Mouse (Mus musculus): ENCODE results near the gene Rabgap1l. TPM values are rescaled to one million over a fixed set of nuclear protein-coding genes. Genes with fewer than 3 reads are reported as not detected.

Rabgap1l gene
- polyA plus RNA-seq, 1 experiment, result 37.1 TPM

DNA sequence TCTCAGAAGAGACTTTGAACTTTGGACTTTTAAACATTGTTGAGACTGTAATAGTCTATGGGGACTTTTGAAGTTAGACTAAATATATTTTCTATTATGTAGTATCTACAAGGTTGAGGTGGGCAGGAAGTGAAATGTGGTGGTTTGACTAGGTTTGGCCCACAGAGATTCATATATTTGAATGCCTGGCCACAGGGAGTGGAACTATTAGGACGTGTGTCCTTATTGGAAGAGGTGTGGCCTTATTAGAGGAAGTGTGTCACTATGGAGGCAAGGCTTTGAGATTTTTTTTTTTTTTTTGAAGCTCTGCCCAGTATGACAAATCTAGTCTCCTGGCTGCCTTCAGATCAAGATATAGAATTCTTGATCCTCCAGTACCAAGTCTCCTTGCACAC lies 101.8 kb downstream of the Rabgap1l start:
- H3K9me3 ChIP-seq (replicated peaks; ENCODE audit: control insufficient read depth, insufficient read depth, low read length, poor library complexity, severe bottlenecking), result no peaks in the 10 kb centered on the region
- no peaks in the 10 kb centered on the region for H3K27me3 ChIP-seq (ENCODE audit: control insufficient read depth, insufficient read depth, low read length, poor library complexity, severe bottlenecking)
- no peak overlapping the region for H3K4me3 ChIP-seq (ENCODE audit: low read depth, low read length)
- no peak overlapping the region for H3K27ac ChIP-seq (ENCODE audit: insufficient read depth, low read length)
- no peaks in the 10 kb centered on the region for H3K36me3 ChIP-seq (ENCODE audit: control insufficient read depth, insufficient read depth, low read length, poor library complexity, severe bottlenecking)
- no peak for TF ChIP-seq EP300 (IDR thresholded peaks at IDR 0.05; ENCODE audit: insufficient read depth, low read depth, low read length)
- no peak for TF ChIP-seq CTCF (IDR thresholded peaks at IDR 0.05; ENCODE audit: low read depth, low read length)
- no peak for TF ChIP-seq POLR2A (IDR thresholded peaks at IDR 0.05; ENCODE audit: insufficient read depth, low read length)
- H3K4me1 ChIP-seq (ENCODE audit: control insufficient read depth, insufficient read depth, low read length), result no peaks in the 10 kb centered on the region
- no peak overlapping the region for H3K9ac ChIP-seq (ENCODE audit: low read depth, poor library complexity, severe bottlenecking)

DNA sequence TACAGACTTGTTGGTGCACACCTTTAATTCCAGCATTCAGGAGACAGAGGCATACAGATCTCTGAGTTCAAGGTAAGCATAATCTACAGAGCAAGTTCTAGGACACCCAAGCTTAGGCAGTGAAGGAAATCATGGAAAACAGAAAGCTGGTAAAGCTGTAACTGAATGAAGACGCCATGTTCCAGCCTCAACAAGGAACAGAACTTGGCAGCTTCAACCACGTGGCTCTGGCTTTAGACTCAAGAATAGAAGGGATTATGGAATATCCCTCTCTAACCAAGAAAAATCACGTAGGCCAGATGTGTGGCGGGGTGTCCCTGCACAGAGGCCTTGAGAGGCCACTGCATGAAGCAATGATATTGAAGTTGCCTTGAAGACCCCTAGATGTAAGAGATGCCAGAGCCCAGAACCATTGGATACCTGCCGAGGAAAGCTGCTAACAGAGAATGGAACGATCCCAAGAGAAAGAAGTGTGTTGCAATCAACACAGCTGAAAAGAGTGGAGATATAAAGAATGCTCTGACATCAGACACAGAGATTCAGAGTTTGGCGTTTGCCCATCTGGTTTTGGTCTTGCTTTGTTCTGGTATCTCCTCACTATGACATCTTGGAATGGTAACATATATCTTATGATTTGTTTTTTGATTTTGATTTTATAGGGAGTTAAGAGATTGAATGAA lies 102.4 kb downstream of the Rabgap1l start:
- TF ChIP-seq EP300 (IDR thresholded peaks at IDR 0.05; ENCODE audit: insufficient read depth, low read depth, low read length), result no peak
- TF ChIP-seq POLR2A (IDR thresholded peaks at IDR 0.05; ENCODE audit: insufficient read depth, low read length), result no peak
- TF ChIP-seq CTCF (IDR thresholded peaks at IDR 0.05; ENCODE audit: low read depth, low read length), result no peak
- Histone ChIP-seq H3K4me3 (ENCODE audit: low read depth, low read length) (no peak overlapping the region), H3K27me3 (ENCODE audit: control insufficient read depth, insufficient read depth, low read length, poor library complexity, severe bottlenecking) (no peaks in the 10 kb centered on the region), H3K27ac (ENCODE audit: insufficient read depth, low read length) (no peak overlapping the region), H3K36me3 (ENCODE audit: control insufficient read depth, insufficient read depth, low read length, poor library complexity, severe bottlenecking) (no peaks in the 10 kb centered on the region), H3K9ac (ENCODE audit: low read depth, poor library complexity, severe bottlenecking) (no peak overlapping the region), H3K9me3 (replicated peaks; ENCODE audit: control insufficient read depth, insufficient read depth, low read length, poor library complexity, severe bottlenecking) (no peaks in the 10 kb centered on the region), H3K4me1 (ENCODE audit: control insufficient read depth, insufficient read depth, low read length) (no peaks in the 10 kb centered on the region)

- Histone ChIP-seq H3K9me3 (replicated peaks; ENCODE audit: control insufficient read depth, insufficient read depth, low read length, poor library complexity, severe bottlenecking) (no peaks in the 10 kb centered on the region), H3K9ac (ENCODE audit: low read depth, poor library complexity, severe bottlenecking) (no peak overlapping the region), H3K4me3 (ENCODE audit: low read depth, low read length) (no peak overlapping the region), H3K27ac (ENCODE audit: insufficient read depth, low read length) (no peak overlapping the region), H3K4me1 (ENCODE audit: control insufficient read depth, insufficient read depth, low read length) (no peaks in the 10 kb centered on the region), H3K27me3 (ENCODE audit: control insufficient read depth, insufficient read depth, low read length, poor library complexity, severe bottlenecking) (no peaks in the 10 kb centered on the region), H3K36me3 (ENCODE audit: control insufficient read depth, insufficient read depth, low read length, poor library complexity, severe bottlenecking) (no peaks in the 10 kb centered on the region)
- no peak for TF ChIP-seq EP300 (IDR thresholded peaks at IDR 0.05; ENCODE audit: insufficient read depth, low read depth, low read length)
- no peak for TF ChIP-seq CTCF (IDR thresholded peaks at IDR 0.05; ENCODE audit: low read depth, low read length)
- no peak for TF ChIP-seq POLR2A (IDR thresholded peaks at IDR 0.05; ENCODE audit: insufficient read depth, low read length)
Observed at GRCm38 (mm10) chr1:160689511-160689910, 103.5 kb downstream of the Rabgap1l start.

GRCm38 (mm10) chr1:160684251-160684650 lies 108.8 kb downstream of the Rabgap1l start:
- H3K27me3 ChIP-seq (ENCODE audit: control insufficient read depth, insufficient read depth, low read length, poor library complexity, severe bottlenecking), result no peaks in the 10 kb centered on the region
- no peaks in the 10 kb centered on the region for H3K4me1 ChIP-seq (ENCODE audit: control insufficient read depth, insufficient read depth, low read length)
- no peak overlapping the region for H3K27ac ChIP-seq (ENCODE audit: insufficient read depth, low read length)
- no peak for TF ChIP-seq POLR2A (IDR thresholded peaks at IDR 0.05; ENCODE audit: insufficient read depth, low read length)
- TF ChIP-seq CTCF (IDR thresholded peaks at IDR 0.05; ENCODE audit: low read depth, low read length), result no peak
- no peak for TF ChIP-seq EP300 (IDR thresholded peaks at IDR 0.05; ENCODE audit: insufficient read depth, low read depth, low read length)
- no peak overlapping the region for H3K9ac ChIP-seq (ENCODE audit: low read depth, poor library complexity, severe bottlenecking)
- no peaks in the 10 kb centered on the region for H3K36me3 ChIP-seq (ENCODE audit: control insufficient read depth, insufficient read depth, low read length, poor library complexity, severe bottlenecking)
- no peaks in the 10 kb centered on the region for H3K9me3 ChIP-seq (replicated peaks; ENCODE audit: control insufficient read depth, insufficient read depth, low read length, poor library complexity, severe bottlenecking)
- H3K4me3 ChIP-seq (ENCODE audit: low read depth, low read length), result no peak overlapping the region

GRCm38 (mm10) chr1:160681398-160682050 lies 111.5 kb downstream of the Rabgap1l start:
- Histone ChIP-seq H3K27me3 (ENCODE audit: control insufficient read depth, insufficient read depth, low read length, poor library complexity, severe bottlenecking) (no peaks in the 10 kb centered on the region), H3K36me3 (ENCODE audit: control insufficient read depth, insufficient read depth, low read length, poor library complexity, severe bottlenecking) (no peaks in the 10 kb centered on the region), H3K4me3 (ENCODE audit: low read depth, low read length) (no peak overlapping the region), H3K9me3 (replicated peaks; ENCODE audit: control insufficient read depth, insufficient read depth, low read length, poor library complexity, severe bottlenecking) (no peaks in the 10 kb centered on the region), H3K9ac (ENCODE audit: low read depth, poor library complexity, severe bottlenecking) (no peak overlapping the region), H3K27ac (ENCODE audit: insufficient read depth, low read length) (no peak overlapping the region), H3K4me1 (ENCODE audit: control insufficient read depth, insufficient read depth, low read length) (no peaks in the 10 kb centered on the region)
- TF ChIP-seq POLR2A (IDR thresholded peaks at IDR 0.05; ENCODE audit: insufficient read depth, low read length), result no peak
- no peak for TF ChIP-seq CTCF (IDR thresholded peaks at IDR 0.05; ENCODE audit: low read depth, low read length)
- TF ChIP-seq EP300 (IDR thresholded peaks at IDR 0.05; ENCODE audit: insufficient read depth, low read depth, low read length), result no peak

GRCm38 (mm10) chr1:160674763-160675162 lies 118.2 kb downstream of the Rabgap1l start:
- H3K27me3 ChIP-seq (ENCODE audit: control insufficient read depth, insufficient read depth, low read length, poor library complexity, severe bottlenecking), result no peaks in the 10 kb centered on the region
- no peaks in the 10 kb centered on the region for H3K36me3 ChIP-seq (ENCODE audit: control insufficient read depth, insufficient read depth, low read length, poor library complexity, severe bottlenecking)
- H3K9ac ChIP-seq (ENCODE audit: low read depth, poor library complexity, severe bottlenecking), result no peak overlapping the region
- no peaks in the 10 kb centered on the region for H3K4me1 ChIP-seq (ENCODE audit: control insufficient read depth, insufficient read depth, low read length)
- H3K27ac ChIP-seq (ENCODE audit: insufficient read depth, low read length), result no peak overlapping the region
- no peaks in the 10 kb centered on the region for H3K9me3 ChIP-seq (replicated peaks; ENCODE audit: control insufficient read depth, insufficient read depth, low read length, poor library complexity, severe bottlenecking)
- no peak overlapping the region for H3K4me3 ChIP-seq (ENCODE audit: low read depth, low read length)
- TF ChIP-seq CTCF (IDR thresholded peaks at IDR 0.05; ENCODE audit: low read depth, low read length) (no peak), EP300 (IDR thresholded peaks at IDR 0.05; ENCODE audit: insufficient read depth, low read depth, low read length) (no peak), POLR2A (IDR thresholded peaks at IDR 0.05; ENCODE audit: insufficient read depth, low read length) (no peak)
